Mouse (Mus musculus) cortical plate, adult 2 months (tissue): ENCODE measurements around the gene Cdk5rap3.

Experiments used
- CTCF ChIP-seq: fragments of 200-500 bp; IDR thresholded peaks from 2 replicates; pipeline ENCODE4 v1.5.1; 2011; ENCODE audit warnings: mild to moderate bottlenecking, control low read depth, low read length; ENCODE audit not compliant: insufficient read depth; ENCODE audit errors: extremely low read depth
- POLR2A ChIP-seq: fragments of 200-500 bp; IDR thresholded peaks from 2 replicates; pipeline ENCODE4 v1.6.1; 2011; ENCODE audit warnings: mild to moderate bottlenecking, low read length, control low read depth; ENCODE audit not compliant: insufficient read depth; ENCODE audit errors: extremely low read depth

- TF ChIP-seq CTCF (no peak), POLR2A (no peak)
Observed at GRCm38 (mm10) chr11:96940578-96941465, 24.5 kb upstream of the Cdk5rap3 start.
